Mouse (Mus musculus): ENCODE results near the gene Pfpl.

The Pfpl gene

DNA sequence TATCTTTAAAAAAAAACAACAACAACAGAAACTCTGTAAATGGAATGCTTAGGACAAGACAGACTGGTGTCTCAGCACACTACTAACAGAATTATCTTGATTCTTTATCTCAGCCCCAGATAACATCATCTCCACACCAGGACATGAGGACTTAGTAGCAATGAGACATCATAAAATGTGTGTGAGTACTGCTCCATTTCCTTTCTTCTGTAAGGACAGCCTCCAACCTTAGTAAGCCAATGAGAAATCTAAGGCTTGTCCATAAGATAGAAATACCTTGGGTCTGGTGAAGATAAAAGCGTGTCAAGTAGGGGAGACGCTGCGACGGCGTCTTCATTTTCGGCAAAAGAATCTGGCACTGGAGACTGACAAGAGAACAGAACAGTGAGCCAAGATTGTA is at the start of gene Pfpl:
Gene Pfpl (plus strand): TSS at position 301 of the 400 bp plus-strand sequence.
- no peak for DNase-seq (ENCODE audit: low read depth, low spot score)

DNA sequence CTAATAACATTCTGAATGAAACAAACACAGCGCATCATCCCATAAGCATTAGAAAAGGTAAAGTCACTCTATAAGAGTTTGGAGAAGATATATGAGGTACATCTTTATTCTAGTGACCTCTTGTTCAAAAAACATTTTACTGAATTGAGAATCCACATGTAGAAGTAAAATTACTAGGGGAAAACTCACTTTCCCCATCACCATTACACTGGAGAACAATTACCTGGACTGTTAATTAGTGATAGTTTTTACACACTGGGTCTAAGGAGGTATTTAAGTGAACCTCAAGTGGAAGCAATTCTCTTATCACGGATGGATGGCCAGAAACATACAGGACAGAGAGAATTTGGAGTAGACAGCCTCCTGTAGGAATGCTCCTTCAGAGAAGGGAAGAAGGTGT is 40.7 kb upstream of the Pfpl start, which contains the start of gene Olfr1440:
Gene Olfr1440 (plus strand): TSS at position 301 of the 400 bp plus-strand sequence.
- DNase-seq (ENCODE audit: low read depth, low spot score) = no peak

DNA sequence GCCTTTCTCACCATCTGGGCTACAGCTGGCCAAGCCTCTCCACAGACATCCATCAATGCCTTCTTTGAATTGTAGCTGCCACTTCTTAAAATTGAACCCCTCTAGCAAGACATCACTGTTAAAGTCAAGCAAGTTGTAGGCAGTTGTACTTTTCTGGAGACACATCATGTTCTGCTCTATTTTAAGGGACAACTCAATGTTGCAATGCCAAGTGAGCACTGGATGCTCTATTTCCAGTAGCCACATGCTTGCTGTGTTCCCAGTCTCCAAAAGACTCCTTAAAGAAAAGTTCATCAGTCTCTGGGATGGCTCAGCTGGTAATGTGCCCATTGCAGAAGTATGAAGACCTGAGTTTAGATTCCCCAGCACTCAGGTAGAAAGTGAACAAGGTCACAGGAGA is 14.0 kb upstream of the Pfpl start:
- no peak for DNase-seq (ENCODE audit: low read depth, low spot score)

DNA sequence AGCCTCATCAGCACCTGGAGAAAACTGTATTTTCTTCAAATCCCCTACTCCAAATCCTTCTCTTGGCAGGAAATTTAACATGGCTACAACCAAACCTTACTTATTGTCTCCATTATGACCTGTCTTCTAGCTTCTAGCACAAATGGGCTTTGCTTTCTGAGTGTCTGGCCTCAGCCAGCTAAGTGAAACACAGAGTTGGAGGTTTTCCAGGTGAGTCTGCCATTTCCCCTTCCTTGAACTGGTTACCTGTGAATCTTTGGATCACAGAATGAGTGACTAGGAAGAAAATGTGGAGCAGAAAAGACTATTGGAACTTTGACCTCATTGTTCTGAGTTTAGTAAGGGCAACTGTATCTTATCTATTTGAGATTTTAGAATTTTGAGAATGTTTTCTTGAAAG is 10.3 kb upstream of the Pfpl start, which contains the start of gene Olfr1441:
Gene Olfr1441 (plus strand): TSS at position 73 of the 400 bp plus-strand sequence.
- no peak for DNase-seq (ENCODE audit: low read depth, low spot score)

DNA sequence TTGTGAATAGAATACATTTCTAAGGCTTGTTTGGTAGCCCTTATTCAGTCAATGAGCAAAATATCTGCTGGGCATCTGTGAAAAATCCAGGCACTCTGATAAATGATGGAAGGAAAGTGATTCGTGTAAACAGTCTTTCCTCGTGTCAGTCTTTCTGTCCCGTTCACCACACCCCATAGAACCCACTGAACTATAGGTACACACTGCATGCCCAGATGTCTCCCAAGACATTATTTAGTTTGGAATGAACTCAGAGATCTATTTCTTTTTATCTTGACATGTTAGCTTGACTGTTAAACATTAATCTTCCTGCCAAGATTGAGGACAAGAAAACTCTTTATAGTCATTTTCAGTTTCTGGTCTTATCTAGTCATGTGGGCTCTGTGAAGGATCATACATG is 9.4 kb upstream of the Pfpl start:
- no peak for DNase-seq (ENCODE audit: low read depth, low spot score)

DNA sequence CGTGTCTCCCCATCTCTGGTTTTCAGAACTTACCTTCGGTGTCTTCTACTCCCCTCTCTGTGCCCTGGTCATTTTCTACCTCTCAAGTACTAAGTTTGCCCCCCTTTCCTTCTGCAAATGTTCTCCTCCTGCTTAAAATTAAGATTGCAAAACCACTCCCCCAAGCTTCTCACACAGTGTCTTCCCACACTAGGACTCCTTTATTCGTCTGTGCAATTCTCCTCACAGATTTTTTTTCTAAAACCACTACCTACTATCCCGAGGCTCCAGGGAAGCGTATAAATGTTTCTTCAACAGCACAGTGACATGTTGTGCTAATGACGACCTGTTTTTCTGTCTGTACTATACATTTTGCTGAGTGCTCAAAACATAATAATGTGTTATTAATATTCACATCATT is 7.2 kb upstream of the Pfpl start:
- no peak for DNase-seq (ENCODE audit: low read depth, low spot score)

DNA sequence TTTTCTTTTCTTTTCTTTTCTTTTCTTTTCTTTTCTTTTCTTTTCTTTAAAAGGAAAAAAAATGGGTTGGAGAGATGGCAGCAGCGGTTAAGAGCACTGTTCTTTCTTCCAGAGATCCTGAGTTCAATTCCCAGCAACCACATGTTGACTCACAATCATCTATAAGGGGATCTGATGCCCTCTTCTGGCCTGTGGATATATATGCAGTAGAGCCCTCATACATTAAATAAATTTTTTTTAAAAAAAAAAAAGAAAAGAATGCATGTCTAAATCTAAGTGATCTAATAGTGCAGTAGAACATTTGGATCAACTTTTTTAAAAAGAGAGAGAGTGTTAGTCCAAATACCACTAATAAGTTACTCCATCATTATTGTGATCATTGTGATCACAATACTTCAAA is 6.0 kb upstream of the Pfpl start:
- no peak for DNase-seq (ENCODE audit: low read depth, low spot score)

DNA sequence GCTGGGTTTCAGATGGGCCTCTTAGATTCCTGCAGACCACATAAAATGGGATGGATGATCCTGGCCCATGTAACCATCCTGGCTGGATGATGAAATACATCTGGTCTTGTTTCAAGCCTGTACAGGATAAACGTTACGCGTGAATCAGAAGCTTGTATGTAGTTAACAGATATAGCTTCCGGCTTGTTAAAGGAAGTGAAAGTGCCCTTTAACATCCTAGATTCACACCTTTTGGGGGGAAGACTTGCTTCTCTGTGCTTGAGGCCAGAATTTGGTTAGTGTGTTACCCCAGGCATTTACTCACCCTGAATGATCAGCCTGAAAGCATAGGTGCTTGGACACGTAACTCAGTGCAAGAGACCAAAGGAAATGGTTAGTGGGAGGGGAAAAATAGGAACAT is 604 bp upstream of the Pfpl start:
- no peak for DNase-seq (ENCODE audit: low read depth, low spot score)

DNA sequence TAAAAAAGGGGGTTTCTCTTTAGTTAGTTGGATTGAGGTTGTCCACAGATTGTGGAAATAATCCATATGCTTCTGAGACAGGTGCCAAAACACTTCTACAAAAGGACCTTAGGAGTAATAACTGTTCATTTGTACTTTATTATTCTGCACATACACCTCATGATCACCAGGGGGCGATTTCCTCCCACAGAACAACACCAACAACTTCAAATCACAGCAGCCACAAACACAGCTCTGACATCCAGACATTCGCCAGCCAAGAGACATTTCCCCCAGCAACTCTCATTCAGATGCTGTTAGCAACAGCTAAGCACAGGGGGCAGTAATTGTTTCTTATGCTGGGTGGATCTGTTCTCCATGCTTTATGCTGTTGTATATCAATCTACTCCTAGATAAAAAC is 5.3 kb downstream of the Pfpl start:
- peak; percentile 13 for DNase-seq (ENCODE audit: low read depth, low spot score)

DNA sequence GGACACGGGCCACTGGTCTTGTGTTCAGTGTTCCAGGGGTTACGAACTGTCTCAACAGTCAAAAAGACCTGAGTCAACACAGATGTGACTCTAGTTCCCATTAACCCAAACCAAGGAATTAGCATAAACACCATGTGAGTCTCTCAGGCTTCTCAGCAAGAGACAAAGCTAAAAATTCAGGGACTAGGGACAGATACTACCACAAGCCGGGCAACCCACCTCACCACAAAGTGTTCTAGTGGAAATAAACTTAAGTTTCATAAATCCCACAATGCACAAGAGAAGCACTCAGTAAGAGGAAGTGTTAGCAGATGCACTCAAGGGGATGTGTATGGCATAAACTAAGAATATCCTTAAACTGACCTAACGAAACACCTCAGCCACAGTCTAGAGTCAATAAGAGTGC is 7.3 kb downstream of the Pfpl start:
- no peak for DNase-seq (ENCODE audit: low read depth, low spot score)

DNA sequence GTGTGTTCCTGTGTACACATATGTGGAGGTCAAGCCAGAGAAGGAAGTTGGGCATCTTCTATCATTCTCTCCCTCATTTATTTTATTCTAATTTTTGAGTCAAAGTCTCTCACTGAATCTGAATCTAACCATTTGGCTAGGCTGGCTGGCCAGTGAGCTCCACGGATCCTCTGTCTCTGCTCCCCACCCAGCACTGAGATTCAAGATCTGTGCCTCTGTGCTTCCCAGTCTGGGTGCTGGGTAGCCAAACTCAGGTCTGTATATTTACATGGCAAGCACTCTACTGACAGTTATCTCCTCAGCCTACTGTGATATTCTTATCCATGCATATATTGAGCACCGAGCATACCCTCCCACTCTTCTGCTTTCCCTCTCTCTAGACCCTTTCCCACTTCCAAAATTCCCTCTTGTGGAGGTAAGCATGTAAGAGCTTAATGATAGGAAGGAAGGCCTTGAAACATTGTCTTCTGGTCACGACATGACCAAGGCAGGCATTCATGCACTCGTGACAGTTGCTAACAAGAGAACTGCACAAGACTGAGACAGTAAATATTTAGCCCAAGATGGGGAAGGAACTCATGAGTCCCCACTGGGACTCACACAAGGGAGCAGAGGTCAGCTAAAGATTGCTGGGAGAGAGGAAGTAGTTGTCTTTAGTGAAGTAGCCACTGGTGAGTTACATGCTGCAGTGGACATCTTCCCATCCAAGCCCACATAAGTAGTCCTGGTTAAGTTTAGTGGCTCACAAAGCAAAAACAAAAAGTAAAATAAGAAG is 8.2 kb downstream of the Pfpl start:
- DNase-seq (ENCODE audit: low read depth, low spot score) = no peak

DNA sequence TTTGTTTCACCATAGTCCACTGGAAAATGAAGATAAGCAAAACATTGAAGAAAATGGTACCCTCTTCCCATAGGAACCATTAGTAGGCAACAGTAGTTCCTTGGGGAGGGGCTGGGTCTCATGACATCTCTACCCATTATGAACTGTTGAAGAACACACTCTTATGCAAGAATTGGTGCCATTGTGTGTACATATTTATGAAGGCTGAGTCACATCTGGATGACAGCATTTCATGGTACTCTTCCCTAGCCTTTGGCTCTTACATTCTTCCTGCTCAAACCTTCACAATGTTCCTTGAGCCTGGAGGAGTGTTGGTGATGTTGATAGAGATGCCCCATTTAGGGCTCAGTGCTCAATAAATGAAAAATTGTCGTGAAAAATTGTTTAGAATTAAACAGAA is 11.9 kb downstream of the Pfpl start:
- DNase-seq (ENCODE audit: low read depth, low spot score) = no peak

DNA sequence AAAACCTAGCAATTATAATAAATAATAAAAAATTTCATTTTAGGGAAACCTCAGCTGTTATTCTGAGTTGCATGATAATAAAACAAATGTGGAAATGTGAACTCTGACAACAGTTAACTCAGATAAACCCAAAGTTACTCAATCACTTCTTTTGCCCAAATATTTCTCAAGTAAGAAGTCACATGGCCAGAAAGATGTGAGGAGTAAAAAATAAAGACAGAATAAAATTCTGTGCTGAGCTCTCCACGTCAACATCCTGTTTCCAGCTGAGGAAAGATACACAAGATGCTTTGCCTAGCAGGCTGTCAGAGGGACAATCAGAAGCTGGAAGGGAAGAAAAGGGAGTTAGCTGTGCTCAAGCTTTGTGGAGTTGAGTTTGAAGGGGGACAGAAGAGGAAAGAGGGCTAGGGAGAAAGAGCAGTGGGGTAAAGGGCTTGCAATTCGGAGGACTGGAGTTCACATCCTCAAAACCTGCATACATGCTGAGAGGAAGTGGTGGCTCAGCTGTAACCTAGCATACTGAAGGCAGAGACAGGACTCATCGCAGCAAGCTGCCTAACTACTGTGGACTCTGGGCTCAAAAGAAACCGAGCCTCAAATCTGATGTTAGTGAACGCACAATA is 12.5 kb downstream of the Pfpl start:
- no peak for DNase-seq (ENCODE audit: low read depth, low spot score)

DNA sequence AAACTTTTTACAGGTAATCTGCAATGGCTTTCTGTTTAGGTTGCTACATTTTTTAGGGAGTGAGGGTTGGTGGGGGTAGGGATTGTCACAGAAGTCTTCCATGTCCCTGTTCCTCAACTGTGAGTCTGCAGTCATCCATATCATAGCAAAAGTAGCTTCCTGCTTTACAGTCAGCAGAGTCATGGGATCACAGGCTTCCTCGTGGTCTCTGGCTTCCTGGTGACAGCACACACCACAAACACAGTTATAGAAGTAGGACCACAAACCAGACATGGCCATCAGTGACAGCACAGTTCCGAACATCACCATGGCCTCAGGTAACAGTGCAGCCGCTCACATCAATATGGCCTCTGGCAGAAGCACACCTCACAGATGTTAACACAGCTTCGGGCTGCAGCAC is 14.9 kb downstream of the Pfpl start:
- DNase-seq (ENCODE audit: low read depth, low spot score) = no peak

DNA sequence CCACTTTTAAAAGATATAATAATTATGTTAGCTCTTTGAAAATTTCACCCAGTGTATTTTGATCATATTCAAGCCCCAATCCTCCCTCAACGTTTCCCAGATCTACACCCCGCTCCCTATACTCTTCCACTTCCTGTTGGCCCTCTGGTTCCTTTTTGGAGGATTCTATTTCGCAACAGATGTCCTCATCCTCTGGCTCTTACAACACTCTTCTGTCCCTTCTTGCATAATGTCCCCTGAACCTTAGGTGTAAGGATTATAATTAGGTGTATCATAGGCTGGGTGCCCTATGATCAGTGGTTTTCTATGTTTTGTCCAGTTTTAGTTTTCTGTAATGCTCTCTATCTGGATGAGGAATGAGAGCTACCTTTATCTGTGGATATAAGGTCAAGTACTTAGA is 17.3 kb downstream of the Pfpl start:
- DNase-seq (ENCODE audit: low read depth, low spot score) = no peak

DNA sequence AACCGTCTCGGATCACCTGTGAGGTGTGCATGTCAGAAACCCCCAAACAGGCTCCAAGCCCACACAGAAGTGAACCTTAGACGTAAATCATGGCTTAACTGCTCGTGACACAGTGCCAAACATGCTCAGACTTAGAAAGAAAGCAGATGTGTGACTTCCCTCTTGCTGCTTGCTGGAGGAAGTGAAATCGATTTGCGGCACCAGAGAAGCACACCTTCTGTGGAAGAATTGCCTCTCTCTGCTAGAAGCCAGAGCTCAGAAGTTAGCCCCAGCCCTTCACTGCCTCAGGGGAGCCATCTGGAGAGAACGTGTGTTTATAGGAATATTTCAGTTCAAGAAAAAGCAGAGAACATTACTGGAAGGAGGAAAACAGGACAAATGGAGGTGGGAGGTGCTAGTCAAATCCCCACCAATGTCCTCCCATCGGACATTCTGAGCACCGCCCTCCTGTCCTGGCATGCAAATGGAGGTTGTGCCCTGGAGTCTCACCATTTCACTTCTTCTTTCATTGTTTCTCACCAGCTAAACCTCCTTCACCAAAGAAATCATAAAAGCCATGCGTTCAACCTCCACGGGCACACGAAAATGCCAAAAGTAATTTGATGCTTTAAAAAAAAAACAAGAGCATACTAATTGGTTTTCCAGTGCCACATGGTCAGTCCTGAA is 29.8 kb downstream of the Pfpl start:
- DNase-seq (ENCODE audit: low read depth, low spot score) = no peak

DNA sequence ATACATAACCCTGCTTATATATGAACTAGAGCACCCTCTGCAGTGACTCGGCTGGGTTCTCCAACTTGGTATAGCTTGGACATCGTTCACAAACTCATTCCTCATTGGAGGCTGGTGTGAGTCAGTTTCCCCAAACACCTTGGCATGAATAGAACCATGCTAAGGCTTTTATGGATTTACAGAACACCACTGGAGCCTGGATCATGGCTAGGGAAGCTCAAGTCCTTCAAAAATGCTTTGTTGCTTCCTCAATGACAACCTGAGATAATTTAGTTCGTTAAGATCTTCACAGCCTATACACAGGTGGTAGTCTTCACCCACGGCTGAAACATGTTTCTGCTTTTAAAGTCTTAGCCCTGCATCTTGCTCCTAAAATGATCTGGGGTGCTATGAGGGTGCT is 31.8 kb downstream of the Pfpl start:
- no peak for DNase-seq (ENCODE audit: low read depth, low spot score)

DNA sequence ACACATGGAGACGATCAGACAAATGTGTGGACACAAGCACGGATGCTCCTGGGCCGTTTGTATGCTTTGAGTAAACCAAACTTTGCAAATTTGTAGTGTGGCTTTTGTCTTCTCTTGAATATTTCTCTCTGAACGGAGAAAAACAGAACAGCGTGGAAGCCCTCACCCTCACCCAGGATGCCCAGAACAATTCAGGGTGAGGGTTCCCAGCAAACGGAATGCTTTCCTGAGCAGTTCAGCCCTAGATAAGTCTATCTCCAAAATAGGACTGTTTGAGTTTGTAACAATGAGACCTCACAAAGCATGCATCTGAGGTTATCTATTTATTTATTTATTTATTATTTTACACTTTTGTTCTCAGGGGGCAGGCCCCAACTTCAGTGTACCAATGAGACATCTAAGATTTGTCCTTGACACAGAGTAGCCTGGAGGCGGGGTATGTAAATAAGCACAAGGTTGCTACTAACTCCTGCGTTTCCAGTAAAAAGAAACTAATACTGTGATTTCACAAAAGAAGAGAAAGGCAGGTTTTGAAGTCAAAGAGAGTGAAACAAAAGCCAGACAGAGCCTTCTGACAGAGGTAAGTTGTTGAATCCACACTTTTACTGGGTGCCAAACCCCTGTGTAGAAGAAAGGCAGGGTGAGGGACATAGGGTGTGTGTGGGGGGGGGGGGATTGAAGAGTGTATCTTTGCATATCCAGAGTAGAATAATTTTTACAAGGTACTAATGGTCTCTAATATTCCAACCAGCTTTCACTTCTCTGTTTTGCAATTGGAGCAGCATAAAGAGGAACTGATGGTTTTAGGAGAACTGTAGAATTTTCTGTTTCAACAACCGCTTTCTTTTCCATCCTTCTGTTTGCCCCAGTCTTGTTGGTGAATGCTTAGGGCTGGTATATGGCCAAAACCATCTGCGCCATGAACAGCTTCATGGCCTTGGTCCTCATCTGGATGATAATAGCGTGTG is 32.9 kb downstream of the Pfpl start, which contains the start of gene Mpeg1:
Gene Mpeg1 (plus strand): TSS at position 498 of the 968 bp plus-strand sequence.
- DNase-seq (ENCODE audit: low read depth, low spot score) = no peak

DNA sequence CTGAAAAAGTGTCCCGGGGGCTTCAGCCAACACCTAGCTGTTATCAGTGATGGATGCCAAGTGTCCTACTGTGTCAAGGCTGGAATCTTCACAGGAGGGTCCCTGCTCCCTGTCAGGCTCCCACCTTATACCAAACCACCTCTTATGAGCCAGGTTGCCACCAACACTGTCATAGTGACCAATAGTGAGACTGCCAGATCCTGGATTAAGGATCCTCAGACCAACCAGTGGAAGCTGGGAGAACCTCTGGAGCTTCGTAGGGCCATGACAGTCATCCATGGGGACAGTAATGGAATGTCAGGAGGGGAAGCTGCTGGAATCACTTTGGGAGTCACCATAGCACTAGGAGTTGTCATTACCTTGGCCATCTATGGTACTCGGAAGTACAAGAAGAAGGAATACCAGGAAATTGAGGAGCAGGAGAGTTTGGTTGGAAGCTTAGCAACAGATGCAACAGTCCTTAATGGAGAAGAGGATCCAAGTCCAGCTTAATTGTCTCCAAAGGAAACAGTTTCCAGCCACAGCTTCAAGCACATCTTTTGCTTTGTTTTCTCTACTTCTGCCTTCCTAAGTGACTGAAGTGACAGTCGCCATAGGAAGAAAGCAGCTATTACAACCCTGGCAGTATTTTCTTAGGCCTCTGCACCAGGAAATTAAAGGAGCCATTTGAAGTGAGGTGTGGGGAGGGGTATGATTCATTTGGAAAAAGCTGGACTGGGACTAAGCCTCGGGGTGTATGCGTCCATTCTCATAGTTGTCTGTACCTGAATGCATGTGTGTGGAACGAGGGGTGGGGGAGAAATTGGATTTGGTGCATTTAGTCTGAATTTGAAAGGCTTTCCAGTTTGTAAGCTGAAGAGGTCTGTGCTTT is 35.4 kb downstream of the Pfpl start:
- DNase-seq (ENCODE audit: low read depth, low spot score) = no peak

DNA sequence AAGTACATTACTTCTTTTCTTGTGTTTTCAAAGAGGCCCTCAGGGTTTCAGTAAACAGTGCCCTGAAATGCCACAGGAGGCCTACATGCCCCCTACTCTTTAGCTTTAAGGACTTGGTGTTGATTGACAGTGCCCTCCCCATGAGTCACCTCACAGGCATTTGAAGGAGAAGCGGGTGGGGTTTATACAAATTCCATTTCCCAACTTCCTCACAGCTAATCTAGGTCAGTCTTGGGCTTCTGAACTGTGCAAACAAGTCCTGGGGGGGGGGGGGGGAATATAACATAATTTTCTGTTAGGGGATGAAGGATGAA is 36.0 kb downstream of the Pfpl start:
- no peak for DNase-seq (ENCODE audit: low read depth, low spot score)

DNA sequence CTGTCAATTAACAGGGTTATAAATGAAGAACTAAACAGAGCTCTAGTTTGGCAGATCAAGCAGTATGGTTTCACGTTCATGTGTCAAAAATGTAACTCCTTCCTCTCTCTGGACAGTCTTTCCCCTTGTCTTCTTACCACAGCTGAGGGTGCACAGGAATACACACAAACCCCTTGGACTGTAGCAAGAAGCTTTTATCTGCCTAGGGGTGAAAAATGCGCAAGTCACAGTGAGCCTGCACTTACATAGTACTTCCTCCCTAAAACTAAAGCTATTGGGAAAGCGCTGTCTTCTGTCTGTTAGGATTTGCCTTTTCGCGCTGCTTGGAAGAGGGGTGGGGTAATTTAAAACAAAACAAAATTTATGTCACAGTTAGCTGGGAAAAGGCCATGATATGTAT is 36.4 kb downstream of the Pfpl start:
- DNase-seq (ENCODE audit: low read depth, low spot score) = no peak

Measured in retina, postnatal 7 days (tissue).